Mouse (Mus musculus) B cell, adult (primary cell): ENCODE results near the gene Alkbh1. TPM values are rescaled to one million over a fixed set of nuclear protein-coding genes. Genes with fewer than 3 reads are reported as not detected.

Experiments used
- total RNA-seq: library from RNA; stranded (reverse); gene quantifications from 4 replicates; pipeline ENCODE4 v1.2.4, GENCODE M21; 2023; ENCODE audit not compliant: inconsistent age

The Alkbh1 gene
- 85.2 to 90.1 TPM (median 87.2 TPM) in 4 replicates for total RNA-seq

DNA sequence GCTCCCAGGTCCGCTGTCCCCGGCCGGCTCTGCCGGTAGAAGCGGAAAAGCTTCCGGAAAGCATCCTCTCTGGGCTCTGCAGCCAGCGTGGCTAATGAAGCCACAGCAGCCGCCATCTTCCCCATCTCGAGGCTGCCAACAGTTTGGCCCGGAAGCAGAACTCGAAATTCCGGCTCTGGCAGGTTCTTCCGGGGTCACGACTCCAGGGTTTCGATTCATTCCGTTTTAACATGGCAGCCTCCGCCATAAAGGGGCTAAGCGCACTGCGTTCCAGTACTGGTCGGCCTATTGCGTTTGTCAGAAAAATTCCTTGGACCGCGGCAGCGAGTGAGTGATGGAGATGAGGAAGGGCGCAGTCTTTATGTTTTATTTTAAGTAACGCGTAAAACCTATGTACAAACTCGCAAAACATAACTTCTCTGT lies at the start of gene Alkbh1, which contains the start of gene Slirp:
Alkbh1 (minus strand) TSS at position 318 of the 423 bp plus-strand sequence.
Slirp (plus strand) TSS at position 197 of the 423 bp plus-strand sequence.

GRCm38 (mm10) chr12:87471964-87472786 lies 28.4 kb upstream of the Alkbh1 start, which contains the start of gene Snw1:
TSS of gene Snw1 (minus strand) at chr12:87472274.

GRCm38 (mm10) chr12:87388122-87388774 lies 55.6 kb downstream of the Alkbh1 start, which contains the start of gene Sptlc2:
TSS of gene Sptlc2 (minus strand) at chr12:87388355.

Other genes with a start within 250 kb of the Alkbh1 start
- 1.3 to 2.6 TPM (median 1.6 TPM) in 4 replicates for gene Samd15, start 244.3 kb downstream of the Alkbh1 start, total RNA-seq
- 32.9 to 36.5 TPM (median 33.7 TPM) in 4 replicates for gene Tmed8, start 243.6 kb downstream of the Alkbh1 start, total RNA-seq
- gene Noxred1, start 205.3 kb downstream of the Alkbh1 start, total RNA-seq, result 6.2 to 14.0 TPM (median 9.1 TPM) in 4 replicates
- gene Vipas39, start 177.8 kb downstream of the Alkbh1 start, total RNA-seq, result 33.1 to 41.4 TPM (median 35.1 TPM) in 4 replicates
- gene Ahsa1, start 177.5 kb downstream of the Alkbh1 start, total RNA-seq, result 111 to 131 TPM (median 118 TPM) in 4 replicates
- not detected in 4 replicates for gene Ism2, start 144.3 kb downstream of the Alkbh1 start, total RNA-seq
- gene Sptlc2, start 55.7 kb downstream of the Alkbh1 start, total RNA-seq, result 83.0 to 93.8 TPM (median 86.3 TPM) in 4 replicates
- 29.0 to 45.0 TPM (median 38.7 TPM) in 4 replicates for gene Slirp, start 121 bp downstream of the Alkbh1 start, total RNA-seq
- gene Snw1, start 28.3 kb upstream of the Alkbh1 start, total RNA-seq, result 87.6 to 94.7 TPM (median 89.7 TPM) in 4 replicates
- gene Gm5788, start 50.7 kb upstream of the Alkbh1 start, total RNA-seq, result not detected in 4 replicates
- not detected in 4 replicates for gene Gm8300, start 70.3 kb upstream of the Alkbh1 start, total RNA-seq
- gene Oog1, start 158.7 kb upstream of the Alkbh1 start, total RNA-seq, result not detected in 4 replicates
- not detected in 4 replicates for gene Gm4027, start 174.9 kb upstream of the Alkbh1 start, total RNA-seq
- gene Gm16381, start 200.6 kb upstream of the Alkbh1 start, total RNA-seq, result not detected in 4 replicates